Mouse (Mus musculus) spleen, postnatal 14 days (tissue): ENCODE results near the gene Pgm5.

Source experiments
- DNase-seq, 2 experiments: peaks; one replicate each; pipeline ENCODE4 v3.0.0; 2021 to 2022; ENCODE audit warnings: low spot score in 2 of 2

Gene Pgm5

GRCm38 (mm10) chr19:24770345-24770744 is 91.3 kb downstream of the Pgm5 start:
- no peak for DNase-seq

DNA sequence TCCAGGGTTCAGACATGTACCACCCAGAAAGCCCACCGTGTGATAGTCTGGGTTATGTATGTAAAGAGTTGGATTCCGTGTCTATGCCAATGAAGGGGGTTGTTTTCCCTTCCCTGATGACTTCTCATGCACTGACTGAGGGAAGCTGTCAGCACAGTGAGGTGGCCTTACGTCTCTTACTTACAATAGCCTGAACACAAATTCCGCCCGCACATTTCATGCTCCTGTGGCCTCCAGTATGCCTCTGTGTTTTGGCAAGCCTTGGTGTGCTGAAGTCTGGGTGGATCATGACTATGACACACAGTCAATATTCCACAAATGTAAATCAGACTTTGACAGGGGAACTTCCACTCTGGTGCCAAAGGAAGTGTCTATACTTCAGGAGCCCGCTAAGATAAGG is 94.3 kb downstream of the Pgm5 start:
- no peak for DNase-seq

- DNase-seq, result no peak
Observed at GRCm38 (mm10) chr19:24762473-24763149, 99.0 kb downstream of the Pgm5 start.

DNA sequence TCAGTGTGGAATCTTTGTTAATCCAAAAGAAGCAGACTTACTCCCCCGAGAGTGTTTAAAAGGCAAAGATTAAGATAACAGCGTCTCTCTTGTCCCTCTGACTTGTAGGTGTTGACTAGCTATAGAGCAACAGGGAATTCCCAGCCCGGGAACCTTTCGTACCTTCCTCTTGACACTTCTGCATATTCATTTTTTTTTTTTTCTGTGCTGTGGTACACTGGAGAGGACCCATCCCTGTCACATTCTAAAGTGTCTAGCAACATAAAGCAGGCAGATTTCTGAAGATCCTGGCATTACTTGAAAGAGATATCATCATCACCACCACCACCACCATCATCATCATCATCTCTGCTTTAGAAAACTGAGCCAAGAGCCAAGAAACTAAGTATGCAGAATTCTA is 105.0 kb downstream of the Pgm5 start:
- DNase-seq, result no peak

GRCm38 (mm10) chr19:24754440-24754785 is 107.2 kb downstream of the Pgm5 start:
- DNase-seq, result no peak

GRCm38 (mm10) chr19:24753617-24754439 is 107.8 kb downstream of the Pgm5 start:
- no peak for DNase-seq

DNA sequence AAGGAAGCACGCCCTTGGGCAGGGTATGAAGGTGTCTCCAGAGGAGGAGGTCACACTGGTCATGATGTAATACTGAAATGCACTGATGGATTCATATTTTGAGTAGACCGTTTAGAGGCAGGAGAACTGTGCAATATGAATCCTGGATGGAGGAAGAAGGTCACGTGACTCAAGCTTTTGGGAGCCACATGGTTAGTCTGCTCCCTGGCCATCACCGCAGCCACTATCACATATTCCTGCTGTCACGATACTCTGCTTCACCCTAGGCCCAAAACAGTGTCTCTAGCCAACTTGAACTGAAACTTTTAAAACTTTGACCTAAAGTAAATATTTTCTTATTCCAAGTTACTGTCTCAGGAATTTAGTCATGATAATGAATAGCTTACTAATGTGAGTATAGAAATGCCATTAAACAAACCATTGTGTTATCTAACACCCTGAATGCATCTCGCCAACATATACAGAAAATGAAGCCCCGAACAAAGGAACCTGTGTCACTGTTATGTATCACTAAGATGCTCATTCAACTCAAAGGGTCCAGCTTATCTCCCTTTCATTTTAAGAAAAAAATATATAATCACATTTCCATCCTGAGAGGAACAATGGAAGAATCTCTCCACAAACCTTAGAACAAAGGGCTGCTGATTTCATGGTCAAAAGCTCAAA is 108.6 kb downstream of the Pgm5 start:
- DNase-seq, result no peak

DNA sequence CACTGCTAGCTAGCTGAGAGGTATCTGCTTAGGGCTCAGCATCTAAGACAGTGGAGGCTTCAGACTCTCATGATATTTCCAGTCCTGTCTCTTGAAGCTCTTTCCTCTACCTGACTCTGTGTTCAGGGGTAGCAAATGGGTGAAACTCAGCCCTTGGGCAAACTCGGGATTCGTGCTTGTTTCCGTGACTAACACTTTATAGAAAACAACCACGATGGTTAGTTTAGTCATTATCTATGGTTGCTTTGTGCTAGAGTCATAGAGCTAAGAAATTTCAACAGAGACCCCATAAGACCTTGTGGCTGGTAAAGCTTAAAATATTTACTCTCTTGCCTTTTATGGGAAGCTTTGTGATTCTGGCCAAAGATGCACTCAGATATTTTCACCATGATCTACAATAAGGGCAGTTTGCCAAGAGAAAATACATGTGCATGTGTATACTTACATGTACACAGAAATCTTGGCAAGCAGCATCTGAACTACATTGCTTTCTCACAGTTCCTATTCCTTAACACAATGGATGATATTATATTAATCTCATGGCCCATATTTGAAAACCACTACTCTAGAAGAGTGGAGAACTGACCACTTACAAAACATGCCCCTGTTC is 115.3 kb downstream of the Pgm5 start:
- no peak for DNase-seq

DNA sequence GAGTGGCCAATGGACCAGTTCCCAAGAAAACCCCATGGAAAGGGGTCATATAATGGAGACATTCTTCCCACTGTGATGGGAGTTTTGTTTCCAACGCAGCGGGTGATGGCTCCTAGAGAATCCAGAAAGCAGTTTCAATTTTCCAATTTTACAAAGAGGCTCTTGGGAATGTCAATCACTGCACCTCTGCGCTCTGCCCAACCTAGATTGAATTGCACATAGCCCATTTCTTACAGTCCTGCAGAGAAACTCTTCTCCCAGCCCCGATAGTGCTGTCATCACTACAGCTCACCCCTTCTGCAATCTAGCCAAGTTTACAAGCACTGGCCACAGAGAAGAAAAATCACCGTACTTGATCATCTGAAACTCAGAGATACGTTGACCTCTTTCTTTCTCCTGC is 119.0 kb downstream of the Pgm5 start:
- DNase-seq, result no peak

- no peak for DNase-seq
Observed at GRCm38 (mm10) chr19:24738786-24739185, 122.9 kb downstream of the Pgm5 start.

GRCm38 (mm10) chr19:24738026-24738425 is 123.6 kb downstream of the Pgm5 start:
- no peak for DNase-seq

DNA sequence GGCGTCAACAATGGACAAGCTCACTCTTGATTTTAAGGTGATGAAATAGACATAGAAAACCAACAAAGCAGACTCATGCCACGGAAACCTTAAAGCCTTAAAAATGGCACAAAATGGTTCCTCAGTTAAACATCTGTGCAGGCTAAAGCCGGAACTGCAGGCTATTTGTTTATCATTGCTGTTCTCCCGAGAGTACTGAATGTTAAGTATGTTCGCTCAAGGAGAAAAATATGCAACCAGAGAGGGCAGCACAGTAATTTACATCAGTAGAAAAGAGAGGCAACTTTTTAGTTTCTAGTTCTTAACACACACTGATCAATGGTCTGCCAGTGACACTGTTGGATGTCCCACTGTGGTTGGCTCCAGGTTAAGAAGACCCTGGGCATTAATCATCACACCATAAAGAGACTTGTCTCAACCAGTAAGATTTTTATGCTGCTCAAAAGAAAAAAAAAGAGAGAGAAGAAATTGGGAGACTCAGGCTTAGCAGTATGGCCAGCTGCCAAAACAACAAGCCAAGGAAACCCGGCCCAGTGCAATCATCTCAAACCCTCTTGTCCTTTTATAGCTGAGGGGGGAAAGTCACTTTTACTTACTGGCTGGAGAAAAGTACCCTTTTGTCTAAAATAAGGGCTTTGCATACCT is 126.0 kb downstream of the Pgm5 start:
- no peak for DNase-seq

GRCm38 (mm10) chr19:24730661-24731060 is 131.0 kb downstream of the Pgm5 start:
- no peak for DNase-seq

DNA sequence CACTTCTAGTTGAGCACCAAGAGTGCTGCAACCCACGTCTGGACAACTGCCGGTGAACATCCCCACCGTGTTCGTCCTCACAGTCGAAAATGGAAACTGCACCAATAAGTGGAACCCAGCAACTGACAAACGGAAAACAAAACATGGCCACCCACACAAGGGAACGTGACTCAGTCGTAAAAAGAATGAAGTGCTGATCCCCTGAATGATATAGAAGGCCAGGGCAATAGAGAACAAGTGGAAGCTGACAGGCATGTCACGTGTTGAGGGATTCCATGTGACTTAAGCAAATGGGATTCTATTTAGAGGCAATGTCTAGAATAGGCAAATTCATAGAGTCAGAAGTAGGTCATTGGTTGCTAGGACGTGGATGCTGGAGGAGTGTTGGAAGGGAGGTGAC is 137.3 kb downstream of the Pgm5 start:
- no peak for DNase-seq

DNA sequence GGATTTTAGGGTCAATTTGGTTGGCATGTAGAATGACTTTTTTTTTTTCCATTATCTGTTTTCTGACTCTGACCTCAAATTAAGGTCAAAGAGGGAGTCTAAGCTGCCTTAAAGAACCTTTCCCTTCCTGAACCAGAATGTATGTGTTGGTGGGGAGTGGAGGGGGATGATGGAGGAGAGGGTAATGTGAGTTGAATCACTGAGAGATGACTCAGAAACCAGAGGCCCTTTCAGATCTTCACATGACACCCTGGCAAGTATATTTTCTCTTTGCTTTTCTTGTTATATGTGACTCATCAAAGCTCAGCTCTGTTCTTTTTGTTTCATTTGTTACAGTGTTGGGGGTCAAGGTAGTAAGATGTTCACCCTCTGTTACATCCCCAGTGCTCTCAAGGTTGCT is 141.2 kb downstream of the Pgm5 start:
- no peak for DNase-seq

GRCm38 (mm10) chr19:24719504-24719903 is 142.2 kb downstream of the Pgm5 start:
- DNase-seq, result no peak

DNA sequence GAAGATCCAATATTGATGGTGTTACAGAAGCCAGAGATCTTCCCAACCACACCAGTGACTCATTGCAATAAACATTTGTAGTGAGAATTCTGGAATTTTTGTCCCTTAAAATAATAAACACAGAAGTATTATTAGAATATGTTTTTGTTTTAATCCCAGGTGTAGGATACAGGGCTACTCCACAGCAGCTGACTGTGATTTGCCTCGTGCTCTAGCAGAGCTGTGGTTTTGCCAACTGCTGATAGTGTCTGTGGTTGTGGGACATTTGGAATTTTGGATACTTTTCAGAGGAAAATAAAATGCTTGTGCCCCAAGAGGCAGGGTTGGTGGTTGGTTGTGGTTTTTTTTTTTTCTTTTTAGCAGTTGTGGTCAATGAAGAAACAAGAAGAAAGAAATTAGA is 143.6 kb downstream of the Pgm5 start:
- no peak for DNase-seq

GRCm38 (mm10) chr19:24716303-24717097 is 145.2 kb downstream of the Pgm5 start:
- no peak for DNase-seq

DNA sequence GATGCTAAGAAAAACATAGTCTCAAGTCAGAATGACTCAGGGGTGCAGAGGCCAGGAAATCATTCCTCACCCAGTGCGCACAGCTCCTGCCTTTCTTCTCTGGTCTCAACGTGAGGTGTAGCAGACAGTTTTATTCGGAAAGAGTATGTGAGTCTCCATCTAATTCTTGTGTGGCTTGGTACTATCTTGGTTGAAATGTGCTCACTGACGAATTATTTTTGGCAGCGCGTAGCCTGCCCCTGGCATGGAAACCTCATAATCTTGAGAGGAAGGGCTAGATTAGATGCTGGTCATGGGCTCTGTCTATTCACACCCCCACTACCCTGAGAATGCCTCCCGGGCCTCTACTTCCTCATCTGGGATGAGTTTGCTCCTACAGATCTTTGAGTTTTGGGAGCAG is 153.6 kb downstream of the Pgm5 start:
- DNase-seq, result no peak

- no peak for DNase-seq
Observed at GRCm38 (mm10) chr19:24707071-24707906, 154.4 kb downstream of the Pgm5 start.
